In the genomic region with DNA sequence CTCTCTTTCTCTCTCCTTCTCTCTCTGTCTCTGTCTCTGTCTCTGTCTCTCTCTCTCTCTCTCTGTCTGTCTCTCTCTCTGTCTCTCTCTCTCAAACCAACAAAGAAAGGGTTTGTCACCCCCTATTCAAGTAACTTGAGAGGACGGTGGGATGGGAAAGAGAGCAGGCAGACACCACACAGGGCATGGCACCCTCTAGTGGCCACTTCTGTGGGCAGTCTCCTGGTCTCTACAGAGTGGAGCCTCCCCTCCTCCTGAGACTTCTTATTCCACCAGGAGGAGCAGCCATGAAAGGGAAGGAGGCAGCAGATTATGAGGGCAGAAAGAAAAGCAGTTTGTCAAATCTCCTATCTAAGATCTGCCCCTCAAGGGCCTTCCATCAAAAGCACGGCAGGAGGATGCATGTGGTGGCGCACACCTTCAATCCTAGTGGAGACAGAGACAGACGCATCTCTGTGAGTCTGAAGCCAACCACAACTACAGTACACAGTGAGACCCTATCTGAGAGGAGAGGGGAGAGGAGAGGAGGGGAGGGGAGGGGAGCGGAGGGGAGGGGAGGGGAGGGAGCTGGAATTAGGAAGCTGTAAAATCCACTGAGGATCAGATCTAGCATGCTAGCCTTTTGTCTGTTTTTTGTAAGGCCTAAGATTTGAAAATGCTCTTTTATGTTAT, we compare ENCODE assay signal across 9 mouse cellular contexts.
DNase-seq lines count a peak whose midpoint lies in the region; ATAC-seq and TF ChIP-seq lines count a peak whose summit lies in the region.
"Had no signal": no experiment of that assay in that cellular context is flagged by ENCODE, and none has a peak within 500 bp of the region (broad histone marks: within the 10 kb centered on the region; RNA-seq: fewer than 3 reads in every experiment).

No protein-coding gene starts in this region.

- intact Hi-C loops in heart, adult 2 months (cut with DNase I), result loop anchor here (1.0 to 5.0 kb wide), 3 partner anchors 160 to 410 kb away; no protein-coding TSS in a partner anchor

- no peaks in the 10 kb centered on the region for H3K9me3 ChIP-seq in kidney, embryonic 14.5 days (ENCODE audit: control insufficient read depth, low read length)
- H3K9me3 ChIP-seq in neural tube, embryonic 11.5 days (ENCODE audit: control insufficient read depth, low read length), result no peaks in the 10 kb centered on the region
- H3K9me3 ChIP-seq: liver, embryonic 15.5 days had no signal

- WGBS in heart, adult 2 months, result 60% methylated on average over 5 of the region's 5 CpGs
- WGBS in kidney, embryonic 14.5 days, result 45% methylated on average over 5 of the region's 5 CpGs
- 78% methylated on average over 5 of the region's 5 CpGs for WGBS in liver, adult 2 months
- 37% methylated on average over 5 of the region's 5 CpGs for WGBS in neural tube, embryonic 11.5 days
- WGBS in thymus, adult 2 months, result 80% methylated on average over 5 of the region's 5 CpGs

- peak; percentile 80 for ATAC-seq in kidney, embryonic 14.5 days (ENCODE audit: low FRiP score, low TSS enrichment)
- ATAC-seq in neural tube, embryonic 11.5 days (ENCODE audit: insufficient read depth, low FRiP score, low TSS enrichment), result peak; percentile 58; the same call in 1 of the 2 replicates

- H3K36me3 ChIP-seq in heart, adult 2 months (ENCODE audit: control insufficient read depth, insufficient read depth, low read length), result no peaks in the 10 kb centered on the region
- H3K36me3 ChIP-seq in kidney, embryonic 14.5 days (ENCODE audit: control insufficient read depth, insufficient read depth, low read length), result no peaks in the 10 kb centered on the region
- H3K36me3 ChIP-seq in liver, adult 2 months (ENCODE audit: control insufficient read depth, insufficient read depth, low read length), result no peaks in the 10 kb centered on the region
- peaks cover 8% of the 10 kb centered on the region for H3K36me3 ChIP-seq in neural tube, embryonic 11.5 days (ENCODE audit: control insufficient read depth, insufficient read depth, low read length)
- H3K36me3 ChIP-seq in thymus, adult 2 months (ENCODE audit: control insufficient read depth, insufficient read depth, low read length), result no peaks in the 10 kb centered on the region
- H3K36me3 ChIP-seq: liver, embryonic 15.5 days had no signal

- peaks cover 5% of the 10 kb centered on the region for H3K4me1 ChIP-seq in heart, adult 2 months (ENCODE audit: control insufficient read depth, insufficient read depth, low read length)
- H3K4me1 ChIP-seq in kidney, embryonic 14.5 days (ENCODE audit: control insufficient read depth, insufficient read depth, low read length), result no peaks in the 10 kb centered on the region
- no peaks in the 10 kb centered on the region for H3K4me1 ChIP-seq in liver, adult 2 months (ENCODE audit: control insufficient read depth, insufficient read depth, low read length)
- H3K4me1 ChIP-seq in neural tube, embryonic 11.5 days (ENCODE audit: control insufficient read depth, insufficient read depth, low read length), result peaks cover 15% of the 10 kb centered on the region
- H3K4me1 ChIP-seq in thymus, adult 2 months (replicated peaks; ENCODE audit: control insufficient read depth, insufficient read depth, low read length), result peaks cover 5% of the 10 kb centered on the region; the same call in 1 of the 2 replicates
- H3K4me1 ChIP-seq: liver, embryonic 15.5 days had no signal

- H3K27ac ChIP-seq in heart, adult 2 months, result no peak overlapping the region
- H3K27ac ChIP-seq in kidney, embryonic 14.5 days (ENCODE audit: low read depth, low read length), result no peak overlapping the region
- H3K27ac ChIP-seq in liver, adult 2 months (replicated peaks; ENCODE audit: insufficient read depth, low read depth, low read length), result no peak overlapping the region
- 0 out of 2 replicates have a peak overlapping the region, but pooled peaks have one; percentile 44 for H3K27ac ChIP-seq in neural tube, embryonic 11.5 days (ENCODE audit: low read depth, low read length)
- H3K27ac ChIP-seq in thymus, adult 2 months (ENCODE audit: control insufficient read depth, insufficient read depth, low read length), result no peak overlapping the region
- H3K27ac ChIP-seq: liver, embryonic 15.5 days had no signal

- peak; percentile 90 for TF ChIP-seq CTCF in heart, adult 2 months (IDR thresholded peaks at IDR 0.05)
- TF ChIP-seq CTCF in liver, adult 2 months (IDR thresholded peaks at IDR 0.05; ENCODE audit: low read depth, low read length), result peak; percentile 90
- TF ChIP-seq CTCF in thymus, adult 2 months (IDR thresholded peaks at IDR 0.05; ENCODE audit: borderline replicate concordance, control insufficient read depth, extremely low read depth, insufficient read depth, low read length, poor library complexity), result peak; percentile 63; the same call in 1 of the 2 replicates

- H3K4me2 ChIP-seq in kidney, embryonic 14.5 days (replicated peaks; ENCODE audit: low read depth, low read length), result no peak overlapping the region
- H3K4me2 ChIP-seq in neural tube, embryonic 11.5 days (ENCODE audit: low read depth), result no peak overlapping the region
- H3K4me2 ChIP-seq: liver, embryonic 15.5 days had no signal

- H3K79me2 ChIP-seq in heart, adult 2 months (replicated peaks; ENCODE audit: control insufficient read depth, insufficient read depth, low read length), result peaks cover 2% of the 10 kb centered on the region; the same call in 1 of the 2 replicates
- H3K79me2 ChIP-seq in liver, adult 2 months (ENCODE audit: control insufficient read depth, insufficient read depth, low read length), result no peaks in the 10 kb centered on the region

- no peak overlapping the region for H3K4me3 ChIP-seq in heart, adult 2 months
- no peak overlapping the region for H3K4me3 ChIP-seq in kidney, embryonic 14.5 days (ENCODE audit: low read length)
- H3K4me3 ChIP-seq in liver, adult 2 months (ENCODE audit: insufficient read depth, low read depth, low read length), result no peak overlapping the region
- no peak overlapping the region for H3K4me3 ChIP-seq in neural tube, embryonic 11.5 days (ENCODE audit: low read depth, low read length)
- H3K4me3 ChIP-seq in thymus, adult 2 months (ENCODE audit: control insufficient read depth, insufficient read depth, low read length), result no peak overlapping the region
- H3K4me3 ChIP-seq: liver, embryonic 15.5 days had no signal

- TF ChIP-seq EP300 in heart, adult 2 months (IDR thresholded peaks at IDR 0.05; ENCODE audit: insufficient read depth, low read depth, low read length), result 0 out of 2 replicates have a peak, but pooled peaks have one; percentile 58

- H3K27me3 ChIP-seq in heart, adult 2 months (ENCODE audit: control insufficient read depth, insufficient read depth, low read length), result no peaks in the 10 kb centered on the region
- no peaks in the 10 kb centered on the region for H3K27me3 ChIP-seq in kidney, embryonic 14.5 days (ENCODE audit: control insufficient read depth, insufficient read depth, low read length)
- no peaks in the 10 kb centered on the region for H3K27me3 ChIP-seq in liver, adult 2 months (ENCODE audit: control insufficient read depth, insufficient read depth, low read length)
- H3K27me3 ChIP-seq in neural tube, embryonic 11.5 days (ENCODE audit: control insufficient read depth, insufficient read depth, low read length), result no peaks in the 10 kb centered on the region
- H3K27me3 ChIP-seq in thymus, adult 2 months (ENCODE audit: control insufficient read depth, insufficient read depth, low read length), result no peaks in the 10 kb centered on the region
- H3K27me3 ChIP-seq: liver, embryonic 15.5 days had no signal

- H3K9ac ChIP-seq in heart, adult 2 months (ENCODE audit: low read depth, low read length), result no peak overlapping the region
- no peak overlapping the region for H3K9ac ChIP-seq in kidney, embryonic 14.5 days (ENCODE audit: low read depth, low read length)
- no peak overlapping the region for H3K9ac ChIP-seq in liver, adult 2 months (ENCODE audit: low read depth, low read length)
- no peak overlapping the region for H3K9ac ChIP-seq in neural tube, embryonic 11.5 days (ENCODE audit: low read length)
- H3K9ac ChIP-seq: liver, embryonic 15.5 days had no signal

- TF ChIP-seq POLR2A in heart, adult 2 months (IDR thresholded peaks at IDR 0.05; ENCODE audit: insufficient read depth, low read depth, low read length), result no peak
- no peak for TF ChIP-seq POLR2A in liver, adult 2 months (IDR thresholded peaks at IDR 0.05; ENCODE audit: extremely low read depth, insufficient read depth, low read length)
- no peak for TF ChIP-seq POLR2A in thymus, adult 2 months (IDR thresholded peaks at IDR 0.05; ENCODE audit: control insufficient read depth, extremely low read depth, insufficient read depth, low read length, poor library complexity)

- peak; percentile 28 for DNase-seq in 416B (ENCODE audit: low read depth)
- DNase-seq in adrenal gland, adult (ENCODE audit: inconsistent age in 2 of 2, low spot score in 1 of 2), result peak; percentile 54 to 79
- peak; percentile 42 for DNase-seq in embryo, embryonic 11.5 days (ENCODE audit: low read depth, low spot score)
- peak; percentile 50 to 72 for DNase-seq in heart, adult 2 months
- DNase-seq in liver, adult 2 months (ENCODE audit: extremely low read depth, low read depth, low spot score), result peak; percentile 18
- peak; percentile 84 for DNase-seq in neural tube, embryonic 11.5 days (ENCODE audit: low spot score)
- peak; percentile 43 for DNase-seq in thymus, adult 2 months

Comparison
In these comparisons a context has a peak if more than half of its experiments do, and no peak if none do; other contexts are left out.
1. DNase-seq: peak in every context shown above with its lines; median percentile 84 in neural tube, embryonic 11.5 days; 66 in adrenal gland, adult; 61 in heart, adult 2 months; 43 in thymus, adult 2 months; 42 in embryo, embryonic 11.5 days; 28 in 416B; 18 in liver, adult 2 months.